In genomic region chr16:92423363-92423762, GRCm38 (mm10) we compare ENCODE assay signal across 11 mouse cellular contexts. TPM values are rescaled to one million over a fixed set of nuclear protein-coding genes. Genes with fewer than 3 reads are reported as not detected.
DNase-seq lines count a peak whose midpoint lies in the region; ATAC-seq and TF ChIP-seq lines count a peak whose summit lies in the region.
"Had no signal": no experiment of that assay in that cellular context is flagged by ENCODE, and none has a peak within 500 bp of the region (broad histone marks: within the 10 kb centered on the region; RNA-seq: fewer than 3 reads in every experiment).

No protein-coding gene starts in this region.

- no peak for TF ChIP-seq CTCF in embryonic fibroblast, embryonic 13.5 days (IDR thresholded peaks at IDR 0.05; ENCODE audit: borderline replicate concordance, insufficient read depth, low read length)

- H3K4me1 ChIP-seq in kidney, embryonic 14.5 days (ENCODE audit: control insufficient read depth, insufficient read depth, low read length), result 0 out of 2 replicates have a peak, but pooled peaks cover 11% of the 10 kb centered on the region
- peaks cover 18% of the 10 kb centered on the region; the same call in 1 of the 2 replicates for H3K4me1 ChIP-seq in embryonic fibroblast, embryonic 13.5 days (ENCODE audit: control insufficient read depth, insufficient read depth, low read length)
- 0 out of 2 replicates have a peak, but pooled peaks cover 18% of the 10 kb centered on the region for H3K4me1 ChIP-seq in hindbrain, embryonic 14.5 days (replicated peaks; ENCODE audit: control insufficient read depth, insufficient read depth, low read length)

- 46% methylated on average over 10 of the region's 10 CpGs for WGBS in kidney, embryonic 14.5 days
- 65% methylated on average over 10 of the region's 10 CpGs for WGBS in hindbrain, embryonic 14.5 days

- H3K9ac ChIP-seq in kidney, embryonic 14.5 days (ENCODE audit: low read depth, low read length), result no peak overlapping the region
- H3K9ac ChIP-seq in hindbrain, embryonic 14.5 days, result no peak overlapping the region
- H3K9ac ChIP-seq: neural tube, embryonic 12.5 days had no signal

- H3K36me3 ChIP-seq in kidney, embryonic 14.5 days (ENCODE audit: control insufficient read depth, insufficient read depth, low read length), result no peaks in the 10 kb centered on the region
- H3K36me3 ChIP-seq in hindbrain, embryonic 14.5 days (replicated peaks; ENCODE audit: control insufficient read depth, insufficient read depth), result no peaks in the 10 kb centered on the region
- H3K36me3 ChIP-seq: neural tube, embryonic 12.5 days had no signal

- no peak for TF ChIP-seq POLR2A in embryonic fibroblast, embryonic 13.5 days (IDR thresholded peaks at IDR 0.05; ENCODE audit: low read depth, low read length)

- ATAC-seq in kidney, embryonic 14.5 days (ENCODE audit: low FRiP score, low TSS enrichment), result no peak
- ATAC-seq in hindbrain, embryonic 14.5 days (ENCODE audit: low FRiP score), result no peak
- ATAC-seq: lung, postnatal 0 days had no signal

- DNase-seq in adrenal gland, postnatal 14 days, result peak; percentile 48
- no peak for DNase-seq in adrenal gland, adult 18-20 months (ENCODE audit: low spot score in 2 of 2)
- peak; percentile 68 for DNase-seq in kidney, adult 18-20 months
- peak; percentile 68 to 83 for DNase-seq in kidney, postnatal 25 days
- no peak for DNase-seq in yolk sac, embryonic 10.5 days (ENCODE audit: low spot score)
- DNase-seq in hindbrain, embryonic 14.5 days (ENCODE audit: low spot score), result no peak

- H3K9me3 ChIP-seq in kidney, embryonic 14.5 days (ENCODE audit: control insufficient read depth, low read length), result no peaks in the 10 kb centered on the region
- H3K9me3 ChIP-seq in hindbrain, embryonic 14.5 days (ENCODE audit: control insufficient read depth, low read length), result no peaks in the 10 kb centered on the region
- H3K9me3 ChIP-seq: neural tube, embryonic 12.5 days had no signal

- no peak overlapping the region for H3K4me2 ChIP-seq in kidney, embryonic 14.5 days (replicated peaks; ENCODE audit: low read depth, low read length)
- H3K4me2 ChIP-seq in hindbrain, embryonic 14.5 days (replicated peaks), result no peak overlapping the region
- H3K4me2 ChIP-seq: neural tube, embryonic 12.5 days had no signal

- no peak overlapping the region for H3K27ac ChIP-seq in kidney, embryonic 14.5 days (ENCODE audit: low read depth, low read length)
- H3K27ac ChIP-seq in embryonic fibroblast, embryonic 13.5 days (ENCODE audit: insufficient read depth, low read length), result peak overlapping the region; percentile 64
- H3K27ac ChIP-seq in hindbrain, embryonic 14.5 days, result no peak overlapping the region
- H3K27ac ChIP-seq: layer of hippocampus, adult 2 months; neural tube, embryonic 12.5 days had no signal

- H3K4me3 ChIP-seq in kidney, embryonic 14.5 days (ENCODE audit: low read length), result no peak overlapping the region
- no peak overlapping the region for H3K4me3 ChIP-seq in embryonic fibroblast, embryonic 13.5 days (ENCODE audit: insufficient read depth, low read length)
- H3K4me3 ChIP-seq in hindbrain, embryonic 14.5 days (replicated peaks; ENCODE audit: low read length), result no peak overlapping the region
- H3K4me3 ChIP-seq: layer of hippocampus, adult 2 months; neural tube, embryonic 12.5 days had no signal

- no peaks in the 10 kb centered on the region for H3K27me3 ChIP-seq in kidney, embryonic 14.5 days (ENCODE audit: control insufficient read depth, insufficient read depth, low read length)
- H3K27me3 ChIP-seq in hindbrain, embryonic 14.5 days (ENCODE audit: control insufficient read depth, insufficient read depth, low read length), result no peaks in the 10 kb centered on the region
- H3K27me3 ChIP-seq: neural tube, embryonic 12.5 days had no signal

RNA-seq across cellular contexts. Expression of gene Rcan1, which starts 47.3 kb away (rescaled TPM):
- 16.6 and 16.9 TPM in 2 replicates for total RNA-seq in adrenal gland, postnatal 14 days (2021)
- total RNA-seq in adrenal gland, adult 18-20 months (2021), result 10 to 100 TPM; 14.8 to 26.7 TPM
- 14.7 and 23.0 TPM in 2 replicates for polyA plus RNA-seq in kidney, embryonic 14.5 days (2014; fragmentation: Nextera tagmentation; extraction: Ambion mirVana)
- 25.9 and 35.3 TPM in 2 replicates for polyA plus RNA-seq in embryonic fibroblast, embryonic 13.5 days (2011; ENCODE audit: insufficient read length, low read depth, missing spikeins)
- 76.8 and 92.3 TPM in 2 replicates for polyA plus RNA-seq in hindbrain, embryonic 14.5 days (2014; fragmentation: Nextera tagmentation; extraction: Ambion mirVana)

Comparison
In these comparisons a context has a peak if more than half of its experiments do, and no peak if none do; other contexts are left out.
1. DNase-seq: peak in adrenal gland, postnatal 14 days (single experiment), kidney, adult 18-20 months (single experiment) and kidney, postnatal 25 days (2 of 2); none in adrenal gland, adult 18-20 months (0 of 2), yolk sac, embryonic 10.5 days (single experiment) and hindbrain, embryonic 14.5 days (single experiment).